Mouse (Mus musculus): ENCODE measurements around the gene Tprg. TPM values are rescaled to one million over a fixed set of nuclear protein-coding genes. Genes with fewer than 3 reads are reported as not detected.

Gene Tprg
- polyA plus RNA-seq, 1 experiment from 2014 or later, result not detected

- no peak overlapping the region for H3K4me3 ChIP-seq (ENCODE audit: low read depth, low read length)
- H3K4me2 ChIP-seq, result no peak overlapping the region
- H3K4me1 ChIP-seq (ENCODE audit: control insufficient read depth, insufficient read depth, low read length), result peaks cover 4% of the 10 kb centered on the region
- H3K9ac ChIP-seq (ENCODE audit: low read length), result no peak overlapping the region
- DNase-seq (ENCODE audit: low spot score, missing footprints), result no peak
- H3K27me3 ChIP-seq (ENCODE audit: control insufficient read depth, insufficient read depth, low read length), result no peaks in the 10 kb centered on the region
- H3K9me3 ChIP-seq (ENCODE audit: control insufficient read depth, low read length), result no peaks in the 10 kb centered on the region
- ATAC-seq (ENCODE audit: low FRiP score), result no peak
- H3K36me3 ChIP-seq (ENCODE audit: control insufficient read depth, insufficient read depth, low read length), result no peaks in the 10 kb centered on the region
- no peak overlapping the region for H3K27ac ChIP-seq (ENCODE audit: low read depth, low read length)
- WGBS, result 78% methylated on average over 3 of the region's 3 CpGs
Observed at GRCm38 (mm10) chr16:25411307-25411706, 124.7 kb downstream of the Tprg start.

GRCm38 (mm10) chr16:25413885-25414284 lies 127.3 kb downstream of the Tprg start:
- Histone ChIP-seq H3K4me1 (ENCODE audit: control insufficient read depth, insufficient read depth, low read length) (no peaks in the 10 kb centered on the region), H3K27me3 (ENCODE audit: control insufficient read depth, insufficient read depth, low read length) (no peaks in the 10 kb centered on the region), H3K4me3 (ENCODE audit: low read depth, low read length) (no peak overlapping the region), H3K36me3 (ENCODE audit: control insufficient read depth, insufficient read depth, low read length) (no peaks in the 10 kb centered on the region), H3K27ac (ENCODE audit: low read depth, low read length) (no peak overlapping the region), H3K9ac (ENCODE audit: low read length) (no peak overlapping the region), H3K4me2 (no peak overlapping the region), H3K9me3 (ENCODE audit: control insufficient read depth, low read length) (no peaks in the 10 kb centered on the region)
- WGBS, result 73% methylated on average over 1 of the region's 1 CpGs
- no peak for DNase-seq (ENCODE audit: low spot score, missing footprints)
- ATAC-seq (ENCODE audit: low FRiP score), result no peak

- Histone ChIP-seq H3K4me3 (ENCODE audit: low read depth, low read length) (no peak overlapping the region), H3K4me2 (no peak overlapping the region), H3K27ac (ENCODE audit: low read depth, low read length) (no peak overlapping the region), H3K9ac (ENCODE audit: low read length) (no peak overlapping the region), H3K4me1 (ENCODE audit: control insufficient read depth, insufficient read depth, low read length) (no peaks in the 10 kb centered on the region), H3K36me3 (ENCODE audit: control insufficient read depth, insufficient read depth, low read length) (no peaks in the 10 kb centered on the region), H3K27me3 (ENCODE audit: control insufficient read depth, insufficient read depth, low read length) (no peaks in the 10 kb centered on the region), H3K9me3 (ENCODE audit: control insufficient read depth, low read length) (no peaks in the 10 kb centered on the region)
- ATAC-seq (ENCODE audit: low FRiP score) (no peak), DNase-seq (ENCODE audit: low spot score, missing footprints) (no peak)
Observed at GRCm38 (mm10) chr16:25415186-25415585, 128.6 kb downstream of the Tprg start.

GRCm38 (mm10) chr16:25417875-25418630 lies 131.4 kb downstream of the Tprg start:
- no peaks in the 10 kb centered on the region for H3K36me3 ChIP-seq (ENCODE audit: control insufficient read depth, insufficient read depth, low read length)
- H3K4me2 ChIP-seq, result no peak overlapping the region
- no peaks in the 10 kb centered on the region for H3K4me1 ChIP-seq (ENCODE audit: control insufficient read depth, insufficient read depth, low read length)
- no peak for DNase-seq (ENCODE audit: low spot score, missing footprints)
- H3K27me3 ChIP-seq (ENCODE audit: control insufficient read depth, insufficient read depth, low read length), result no peaks in the 10 kb centered on the region
- no peak overlapping the region for H3K27ac ChIP-seq (ENCODE audit: low read depth, low read length)
- no peak overlapping the region for H3K4me3 ChIP-seq (ENCODE audit: low read depth, low read length)
- WGBS, result 59% methylated on average over 11 of the region's 11 CpGs
- no peak overlapping the region for H3K9ac ChIP-seq (ENCODE audit: low read length)
- no peaks in the 10 kb centered on the region for H3K9me3 ChIP-seq (ENCODE audit: control insufficient read depth, low read length)
- ATAC-seq (ENCODE audit: low FRiP score), result 0 out of 2 replicates have a peak, but pooled peaks have one; percentile 22

- no peaks in the 10 kb centered on the region for H3K4me1 ChIP-seq (ENCODE audit: control insufficient read depth, insufficient read depth, low read length)
- no peaks in the 10 kb centered on the region for H3K36me3 ChIP-seq (ENCODE audit: control insufficient read depth, insufficient read depth, low read length)
- DNase-seq (ENCODE audit: low spot score, missing footprints), result no peak
- no peak overlapping the region for H3K27ac ChIP-seq (ENCODE audit: low read depth, low read length)
- no peak overlapping the region for H3K4me3 ChIP-seq (ENCODE audit: low read depth, low read length)
- H3K27me3 ChIP-seq (ENCODE audit: control insufficient read depth, insufficient read depth, low read length), result no peaks in the 10 kb centered on the region
- 50% methylated on average over 4 of the region's 4 CpGs for WGBS
- H3K9ac ChIP-seq (ENCODE audit: low read length), result no peak overlapping the region
- H3K9me3 ChIP-seq (ENCODE audit: control insufficient read depth, low read length), result no peaks in the 10 kb centered on the region
- no peak for ATAC-seq (ENCODE audit: low FRiP score)
- H3K4me2 ChIP-seq, result no peak overlapping the region
Observed at GRCm38 (mm10) chr16:25422997-25423396, 136.4 kb downstream of the Tprg start.

- WGBS, result 85% methylated on average over 4 of the region's 4 CpGs
- DNase-seq (ENCODE audit: low spot score, missing footprints), result no peak
- no peaks in the 10 kb centered on the region for H3K9me3 ChIP-seq (ENCODE audit: control insufficient read depth, low read length)
Observed at GRCm38 (mm10) chr16:25424001-25424400, 137.4 kb downstream of the Tprg start.

GRCm38 (mm10) chr16:25424915-25425314 lies 138.3 kb downstream of the Tprg start:
- no peaks in the 10 kb centered on the region for H3K9me3 ChIP-seq (ENCODE audit: control insufficient read depth, low read length)
- ATAC-seq (ENCODE audit: low FRiP score) (no peak), DNase-seq (ENCODE audit: low spot score, missing footprints) (no peak)
- H3K27me3 ChIP-seq (ENCODE audit: control insufficient read depth, insufficient read depth, low read length), result no peaks in the 10 kb centered on the region
- no peak overlapping the region for H3K4me2 ChIP-seq
- H3K36me3 ChIP-seq (ENCODE audit: control insufficient read depth, insufficient read depth, low read length), result no peaks in the 10 kb centered on the region
- H3K4me1 ChIP-seq (ENCODE audit: control insufficient read depth, insufficient read depth, low read length), result no peaks in the 10 kb centered on the region
- no peak overlapping the region for H3K27ac ChIP-seq (ENCODE audit: low read depth, low read length)
- no peak overlapping the region for H3K4me3 ChIP-seq (ENCODE audit: low read depth, low read length)
- H3K9ac ChIP-seq (ENCODE audit: low read length), result no peak overlapping the region
- WGBS, result 56% methylated on average over 9 of the region's 9 CpGs

More at GRCm38 (mm10) chr16:25424001-25424400, 137.4 kb downstream of the Tprg start:
- no peak overlapping the region for H3K27ac ChIP-seq (ENCODE audit: low read depth, low read length)
- no peak overlapping the region for H3K4me3 ChIP-seq (ENCODE audit: low read depth, low read length)
- no peak overlapping the region for H3K9ac ChIP-seq (ENCODE audit: low read length)
- no peaks in the 10 kb centered on the region for H3K27me3 ChIP-seq (ENCODE audit: control insufficient read depth, insufficient read depth, low read length)
- H3K4me2 ChIP-seq, result no peak overlapping the region
- no peaks in the 10 kb centered on the region for H3K4me1 ChIP-seq (ENCODE audit: control insufficient read depth, insufficient read depth, low read length)
- no peak for ATAC-seq (ENCODE audit: low FRiP score)
- H3K36me3 ChIP-seq (ENCODE audit: control insufficient read depth, insufficient read depth, low read length), result no peaks in the 10 kb centered on the region

- H3K4me2 ChIP-seq, result no peak overlapping the region
- H3K9ac ChIP-seq (ENCODE audit: low read length), result no peak overlapping the region
- no peak for DNase-seq (ENCODE audit: low spot score, missing footprints)
- no peaks in the 10 kb centered on the region for H3K27me3 ChIP-seq (ENCODE audit: control insufficient read depth, insufficient read depth, low read length)
- H3K36me3 ChIP-seq (ENCODE audit: control insufficient read depth, insufficient read depth, low read length), result no peaks in the 10 kb centered on the region
- no peaks in the 10 kb centered on the region for H3K9me3 ChIP-seq (ENCODE audit: control insufficient read depth, low read length)
- ATAC-seq (ENCODE audit: low FRiP score), result no peak
- 71% methylated on average over 1 of the region's 1 CpGs for WGBS
- no peaks in the 10 kb centered on the region for H3K4me1 ChIP-seq (ENCODE audit: control insufficient read depth, insufficient read depth, low read length)
- no peak overlapping the region for H3K4me3 ChIP-seq (ENCODE audit: low read depth, low read length)
- H3K27ac ChIP-seq (ENCODE audit: low read depth, low read length), result no peak overlapping the region
Observed at GRCm38 (mm10) chr16:25425376-25425775, 138.8 kb downstream of the Tprg start.

GRCm38 (mm10) chr16:25426261-25426660 lies 139.6 kb downstream of the Tprg start:
- DNase-seq (ENCODE audit: low spot score, missing footprints), result no peak

More at GRCm38 (mm10) chr16:25426261-25426660, 139.6 kb downstream of the Tprg start:
- Histone ChIP-seq H3K4me3 (ENCODE audit: low read depth, low read length) (no peak overlapping the region), H3K4me1 (ENCODE audit: control insufficient read depth, insufficient read depth, low read length) (no peaks in the 10 kb centered on the region), H3K4me2 (no peak overlapping the region), H3K9me3 (ENCODE audit: control insufficient read depth, low read length) (no peaks in the 10 kb centered on the region), H3K36me3 (ENCODE audit: control insufficient read depth, insufficient read depth, low read length) (no peaks in the 10 kb centered on the region), H3K27ac (ENCODE audit: low read depth, low read length) (no peak overlapping the region), H3K27me3 (ENCODE audit: control insufficient read depth, insufficient read depth, low read length) (no peaks in the 10 kb centered on the region), H3K9ac (ENCODE audit: low read length) (no peak overlapping the region)
- ATAC-seq (ENCODE audit: low FRiP score), result no peak
- WGBS, result 62% methylated on average over 3 of the region's 3 CpGs

All from midbrain, embryonic 11.5 days (tissue).